Mouse (Mus musculus) E14TG2a.4 (cell line): ENCODE data around the gene Tesk2.
"Not testable (repeated sequence)": the region's sequence is repeated elsewhere in the genome, so short reads cannot be mapped to it uniquely, and the experiment has no call there.

ENCODE experiments used
- H3K27me3 ChIP-seq: 2 replicates; pipeline ENCODE4 v1.6.1; 2014; ENCODE audit warnings: low read length, control low read depth; ENCODE audit not compliant: insufficient read depth
- H3K36me3 ChIP-seq: 2 replicates; pipeline ENCODE4 v1.6.1; 2014; ENCODE audit warnings: low read length, control low read depth; ENCODE audit not compliant: insufficient read depth
- H3K4me1 ChIP-seq: replicated peaks from 2 replicates; pipeline ENCODE4 v1.6.1; 2014; ENCODE audit warnings: low read depth, low read length, control low read depth
- H3K4me3 ChIP-seq: replicated peaks from 2 replicates; pipeline ENCODE4 v1.5.1; 2014; ENCODE audit warnings: mild to moderate bottlenecking, low read length
- H3K9me3 ChIP-seq: 2 replicates; pipeline ENCODE4 v1.6.1; 2014; ENCODE audit warnings: low read length, control low read depth
- CTCF ChIP-seq: conservative IDR thresholded peaks from 2 replicates; pipeline ENCODE4 v1.5.1; 2014; ENCODE audit warnings: low read length
- NANOG ChIP-seq: IDR thresholded peaks from 2 replicates; pipeline ENCODE4 v1.6.1; 2014; ENCODE audit warnings: borderline replicate concordance, low read length, mixed read lengths
- POU5F1 ChIP-seq: IDR thresholded peaks from 2 replicates; pipeline ENCODE4 v1.6.1; 2014; ENCODE audit warnings: low read length, borderline replicate concordance

Tesk2 gene

DNA sequence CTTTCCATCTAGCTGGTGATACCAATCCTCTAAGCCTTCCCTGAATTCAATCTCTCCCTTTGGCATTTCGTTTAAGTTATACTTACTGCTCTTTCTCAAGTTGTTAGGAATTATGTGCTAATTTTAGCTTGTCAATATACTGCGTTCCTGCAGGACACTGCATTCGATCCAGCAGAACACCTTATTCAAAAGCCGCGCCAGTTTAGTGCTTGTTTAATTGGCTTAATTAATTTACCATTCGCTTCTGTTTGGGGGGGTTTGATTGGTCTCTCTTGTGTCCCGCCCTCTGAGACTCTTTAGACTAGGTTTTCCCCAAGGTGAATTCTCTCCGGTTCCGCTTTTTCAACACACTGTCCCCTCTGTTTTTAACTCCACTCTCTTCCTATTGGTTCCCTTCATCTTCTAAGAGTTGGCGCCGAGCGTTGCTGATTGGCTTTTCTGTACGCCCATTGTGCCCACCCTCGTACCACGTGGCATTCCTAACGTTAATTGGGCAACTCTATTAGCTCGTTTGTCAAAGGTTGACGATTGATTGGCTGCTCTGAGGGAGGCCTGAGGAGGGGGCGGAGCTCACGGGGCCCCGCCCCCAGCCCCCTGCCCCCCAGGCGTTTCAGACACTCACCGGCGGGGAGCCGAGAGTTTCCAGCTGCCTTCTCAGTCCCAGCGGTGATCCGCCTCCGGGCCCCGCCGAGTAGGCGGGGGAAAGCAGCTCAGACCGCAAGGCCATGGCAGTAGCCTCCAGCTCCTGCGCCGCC is at the start of gene Tesk2:
Tesk2 (plus strand) TSS at position 606 of the 755 bp plus-strand sequence.
- peaks cover 15% of the 10 kb centered on the region for H3K36me3 ChIP-seq
- TF ChIP-seq CTCF: no peak
- 0 out of 2 replicates have a peak, but pooled peaks have one; percentile 8 for TF ChIP-seq NANOG
- TF ChIP-seq POU5F1: no peak
- H3K9me3 ChIP-seq: no peaks in the 10 kb centered on the region
- peak within 1 kb of the TSS; percentile 98 for H3K4me3 ChIP-seq
- H3K27me3 ChIP-seq: no peaks in the 10 kb centered on the region
- H3K4me1 ChIP-seq: peaks cover 49% of the 10 kb centered on the region

DNA sequence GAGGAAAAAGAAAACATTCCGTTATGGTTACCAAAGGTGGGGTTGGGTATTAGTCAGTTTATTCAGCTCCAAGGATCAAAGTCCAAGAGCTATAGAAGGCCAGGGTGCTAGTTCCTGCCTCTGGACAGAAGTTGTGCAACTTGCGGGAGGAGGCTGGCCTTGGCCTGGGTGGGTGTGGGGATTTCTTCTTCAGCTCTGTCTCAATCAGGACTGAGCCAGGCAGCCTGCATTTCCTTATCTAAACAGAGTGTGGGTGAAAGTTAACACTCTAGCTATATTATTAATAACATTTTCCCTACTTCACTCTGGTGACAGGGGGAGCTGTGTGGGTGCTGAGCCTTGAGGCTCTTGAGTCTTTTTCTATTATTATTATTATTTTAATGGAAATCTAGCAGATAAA is 48.0 kb upstream of the Tesk2 start:
- TF ChIP-seq CTCF (no peak), NANOG (no peak), POU5F1 (no peak)
- no peak overlapping the region for H3K4me3 ChIP-seq
- no peaks in the 10 kb centered on the region for H3K4me1 ChIP-seq
- peaks cover 6% of the 10 kb centered on the region; the same call in 1 of the 2 replicates for H3K27me3 ChIP-seq
- no peaks in the 10 kb centered on the region for H3K9me3 ChIP-seq
- H3K36me3 ChIP-seq: no peaks in the 10 kb centered on the region

GRCm38 (mm10) chr4:116674761-116675160 is 46.0 kb upstream of the Tesk2 start:
- H3K36me3 ChIP-seq, H3K9me3 ChIP-seq, H3K4me1 ChIP-seq, H3K4me3 ChIP-seq, H3K27me3 ChIP-seq: not testable (repeated sequence)

DNA sequence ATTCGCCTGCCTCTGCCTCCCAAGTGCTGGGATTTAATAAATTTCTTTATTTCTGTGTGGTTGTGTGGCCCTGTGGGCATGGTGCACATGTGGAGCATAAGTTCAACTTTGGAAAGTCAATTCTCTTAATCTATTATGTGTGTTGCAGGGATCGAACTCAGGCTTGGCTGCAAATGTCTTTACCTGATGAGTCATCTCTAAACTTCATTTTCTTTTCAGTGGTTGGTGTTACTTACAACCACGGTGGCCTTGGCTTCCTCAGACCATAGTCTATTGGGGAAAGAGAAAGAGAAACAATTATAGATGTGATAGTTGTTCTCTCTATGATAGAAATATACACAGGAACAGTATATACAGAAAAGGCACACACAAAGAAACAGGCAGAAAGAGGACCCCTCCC is 44.7 kb upstream of the Tesk2 start:
- H3K4me3 ChIP-seq: no peak overlapping the region
- no peaks in the 10 kb centered on the region for H3K9me3 ChIP-seq
- H3K27me3 ChIP-seq: no peaks in the 10 kb centered on the region; the same call in 1 of the 2 replicates
- TF ChIP-seq NANOG (no peak), CTCF (no peak), POU5F1 (no peak)
- H3K36me3 ChIP-seq: no peaks in the 10 kb centered on the region
- no peaks in the 10 kb centered on the region for H3K4me1 ChIP-seq

DNA sequence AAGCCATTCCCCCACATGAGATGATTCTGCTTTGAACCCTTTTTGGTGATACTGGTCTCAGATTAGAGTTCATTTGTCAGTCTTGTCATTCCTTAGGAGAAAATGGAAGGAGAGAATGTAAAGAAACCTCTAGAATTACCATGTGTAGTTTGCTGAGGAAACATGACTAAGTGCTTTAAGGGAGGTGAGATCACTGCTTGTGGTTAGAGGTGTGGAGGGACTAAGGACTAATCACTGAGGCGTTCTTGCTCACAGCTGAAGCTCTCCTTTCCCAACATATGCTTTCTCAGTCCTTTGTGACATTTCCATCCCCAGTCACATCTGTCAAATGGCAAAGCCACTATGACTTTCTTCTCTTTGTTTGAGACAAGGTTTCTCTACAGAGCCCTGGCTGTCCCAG is 42.9 kb upstream of the Tesk2 start:
- Histone ChIP-seq H3K9me3 (no peaks in the 10 kb centered on the region), H3K27me3 (no peaks in the 10 kb centered on the region), H3K36me3 (no peaks in the 10 kb centered on the region), H3K4me1 (peaks cover 6% of the 10 kb centered on the region), H3K4me3 (no peak overlapping the region)
- TF ChIP-seq NANOG: no peak
- TF ChIP-seq CTCF: no peak
- no peak for TF ChIP-seq POU5F1

- TF ChIP-seq POU5F1: no peak
- TF ChIP-seq CTCF: no peak
- no peak for TF ChIP-seq NANOG
- peaks cover 19% of the 10 kb centered on the region for H3K4me1 ChIP-seq
- no peaks in the 10 kb centered on the region for H3K27me3 ChIP-seq
- H3K4me3 ChIP-seq: no peak overlapping the region
- H3K9me3 ChIP-seq: no peaks in the 10 kb centered on the region
- no peaks in the 10 kb centered on the region for H3K36me3 ChIP-seq
Observed at GRCm38 (mm10) chr4:116679141-116679540, 41.6 kb upstream of the Tesk2 start.

DNA sequence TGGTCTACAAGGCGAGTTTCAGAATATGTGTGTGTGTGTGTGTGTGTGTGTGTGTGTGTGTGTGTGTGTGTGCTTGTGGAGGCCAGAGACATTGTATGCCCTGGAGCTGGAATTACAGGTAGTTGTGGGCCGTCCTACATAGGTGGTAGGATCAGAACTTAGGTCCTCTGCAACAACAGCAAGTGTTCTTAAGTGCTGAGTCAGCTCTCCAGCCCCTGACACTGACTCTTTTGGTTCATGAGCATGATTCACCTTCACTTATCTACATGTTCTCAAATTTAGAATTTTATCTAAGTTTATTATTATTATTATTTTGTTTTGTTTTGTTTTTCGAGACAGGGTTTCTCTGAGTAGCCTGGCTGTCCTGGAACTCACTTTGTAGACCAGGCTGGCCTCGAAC is 40.2 kb upstream of the Tesk2 start:
- not testable (repeated sequence) for H3K4me3 ChIP-seq, H3K27me3 ChIP-seq, H3K36me3 ChIP-seq, H3K9me3 ChIP-seq
- H3K4me1 ChIP-seq: peaks cover 30% of the 10 kb centered on the region

DNA sequence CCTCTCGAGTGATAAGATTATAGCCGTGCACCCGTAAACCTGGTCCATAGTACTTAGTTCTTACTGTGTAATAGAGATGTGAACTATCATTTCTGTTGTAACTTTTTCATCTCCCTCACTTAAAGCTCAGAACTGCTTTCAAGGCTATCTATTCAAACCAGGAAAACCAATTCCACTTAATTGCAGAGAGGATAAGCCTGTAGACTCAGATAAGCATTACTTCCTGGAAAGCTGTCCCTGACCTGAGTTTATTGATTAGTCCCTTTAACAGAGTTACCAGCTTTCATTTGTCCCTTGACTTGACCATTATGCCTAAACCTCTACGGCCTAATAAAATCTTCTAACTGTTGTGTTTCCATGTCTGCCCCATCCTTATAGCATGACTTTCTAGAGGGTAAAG is 36.8 kb upstream of the Tesk2 start:
- peaks cover 27% of the 10 kb centered on the region for H3K36me3 ChIP-seq
- H3K9me3 ChIP-seq: no peaks in the 10 kb centered on the region
- no peak for TF ChIP-seq CTCF
- TF ChIP-seq NANOG: no peak
- TF ChIP-seq POU5F1: no peak
- no peak overlapping the region for H3K4me3 ChIP-seq
- no peaks in the 10 kb centered on the region for H3K27me3 ChIP-seq
- H3K4me1 ChIP-seq: peaks cover 52% of the 10 kb centered on the region

DNA sequence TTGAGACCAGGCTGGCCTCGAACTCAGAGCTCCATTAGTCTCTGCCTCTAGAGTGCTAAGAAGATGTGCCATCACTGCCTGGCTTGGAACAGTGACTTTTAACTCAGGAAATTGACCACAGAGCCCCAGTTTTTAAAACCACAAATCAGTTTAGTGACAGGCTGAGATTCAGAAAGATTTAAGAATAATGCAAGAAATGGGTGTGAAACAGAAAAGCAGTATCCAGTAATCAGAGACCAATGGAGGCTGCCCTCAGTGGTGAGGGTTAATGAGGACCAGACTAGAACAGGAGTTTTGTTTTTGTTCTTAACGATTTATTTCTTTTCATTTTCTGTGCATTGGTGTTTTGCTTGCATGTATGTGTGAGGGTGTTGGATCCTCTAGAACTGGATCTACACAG is 36.1 kb upstream of the Tesk2 start:
- Histone ChIP-seq H3K27me3 (no peaks in the 10 kb centered on the region), H3K4me3 (peak overlapping the region; percentile 94), H3K36me3 (peaks cover 34% of the 10 kb centered on the region), H3K4me1 (peaks cover 59% of the 10 kb centered on the region), H3K9me3 (no peaks in the 10 kb centered on the region)
- TF ChIP-seq POU5F1: no peak
- no peak for TF ChIP-seq NANOG
- no peak for TF ChIP-seq CTCF
